Mouse (Mus musculus): ENCODE measurements around the gene Fam3b. TPM values are rescaled to one million over a fixed set of nuclear protein-coding genes. Genes with fewer than 3 reads are reported as not detected.

Gene Fam3b
- polyA plus RNA-seq, 1 experiment, result not detected

- H3K36me3 ChIP-seq (ENCODE audit: control insufficient read depth, insufficient read depth, low read length, poor library complexity, severe bottlenecking), result no peaks in the 10 kb centered on the region
- no peak overlapping the region for H3K9ac ChIP-seq (ENCODE audit: low read depth, poor library complexity, severe bottlenecking)
- TF ChIP-seq EP300 (IDR thresholded peaks at IDR 0.05; ENCODE audit: insufficient read depth, low read depth, low read length) (no peak), CTCF (IDR thresholded peaks at IDR 0.05; ENCODE audit: low read depth, low read length) (no peak), POLR2A (IDR thresholded peaks at IDR 0.05; ENCODE audit: insufficient read depth, low read length) (no peak)
- H3K4me1 ChIP-seq (ENCODE audit: control insufficient read depth, insufficient read depth, low read length), result no peaks in the 10 kb centered on the region
- no peaks in the 10 kb centered on the region for H3K9me3 ChIP-seq (replicated peaks; ENCODE audit: control insufficient read depth, insufficient read depth, low read length, poor library complexity, severe bottlenecking)
- H3K27ac ChIP-seq (ENCODE audit: insufficient read depth, low read length), result no peak overlapping the region
- no peaks in the 10 kb centered on the region for H3K27me3 ChIP-seq (ENCODE audit: control insufficient read depth, insufficient read depth, low read length, poor library complexity, severe bottlenecking)
- no peak overlapping the region for H3K4me3 ChIP-seq (ENCODE audit: low read depth, low read length)
Observed at GRCm38 (mm10) chr16:97430091-97430490, 84.5 kb downstream of the Fam3b start.

- Histone ChIP-seq H3K27ac (ENCODE audit: insufficient read depth, low read length) (no peak overlapping the region), H3K9me3 (replicated peaks; ENCODE audit: control insufficient read depth, insufficient read depth, low read length, poor library complexity, severe bottlenecking) (no peaks in the 10 kb centered on the region), H3K36me3 (ENCODE audit: control insufficient read depth, insufficient read depth, low read length, poor library complexity, severe bottlenecking) (no peaks in the 10 kb centered on the region), H3K9ac (ENCODE audit: low read depth, poor library complexity, severe bottlenecking) (no peak overlapping the region), H3K4me1 (ENCODE audit: control insufficient read depth, insufficient read depth, low read length) (no peaks in the 10 kb centered on the region), H3K4me3 (ENCODE audit: low read depth, low read length) (no peak overlapping the region), H3K27me3 (ENCODE audit: control insufficient read depth, insufficient read depth, low read length, poor library complexity, severe bottlenecking) (no peaks in the 10 kb centered on the region)
- TF ChIP-seq EP300 (IDR thresholded peaks at IDR 0.05; ENCODE audit: insufficient read depth, low read depth, low read length) (no peak), POLR2A (IDR thresholded peaks at IDR 0.05; ENCODE audit: insufficient read depth, low read length) (no peak), CTCF (IDR thresholded peaks at IDR 0.05; ENCODE audit: low read depth, low read length) (no peak)
Observed at GRCm38 (mm10) chr16:97428026-97428425, 86.6 kb downstream of the Fam3b start.

- TF ChIP-seq EP300 (IDR thresholded peaks at IDR 0.05; ENCODE audit: insufficient read depth, low read depth, low read length), result no peak
- no peak for TF ChIP-seq CTCF (IDR thresholded peaks at IDR 0.05; ENCODE audit: low read depth, low read length)
- TF ChIP-seq POLR2A (IDR thresholded peaks at IDR 0.05; ENCODE audit: insufficient read depth, low read length), result no peak
- no peak overlapping the region for H3K4me3 ChIP-seq (ENCODE audit: low read depth, low read length)
Observed at GRCm38 (mm10) chr16:97423627-97424026, 91.0 kb downstream of the Fam3b start.

GRCm38 (mm10) chr16:97421671-97422070 lies 92.9 kb downstream of the Fam3b start:
- Histone ChIP-seq H3K4me3 (ENCODE audit: low read depth, low read length) (no peak overlapping the region), H3K9me3 (replicated peaks; ENCODE audit: control insufficient read depth, insufficient read depth, low read length, poor library complexity, severe bottlenecking) (no peaks in the 10 kb centered on the region), H3K4me1 (ENCODE audit: control insufficient read depth, insufficient read depth, low read length) (no peaks in the 10 kb centered on the region), H3K27ac (ENCODE audit: insufficient read depth, low read length) (no peak overlapping the region), H3K9ac (ENCODE audit: low read depth, poor library complexity, severe bottlenecking) (no peak overlapping the region), H3K27me3 (ENCODE audit: control insufficient read depth, insufficient read depth, low read length, poor library complexity, severe bottlenecking) (no peaks in the 10 kb centered on the region), H3K36me3 (ENCODE audit: control insufficient read depth, insufficient read depth, low read length, poor library complexity, severe bottlenecking) (no peaks in the 10 kb centered on the region)
- TF ChIP-seq POLR2A (IDR thresholded peaks at IDR 0.05; ENCODE audit: insufficient read depth, low read length) (no peak), CTCF (IDR thresholded peaks at IDR 0.05; ENCODE audit: low read depth, low read length) (no peak), EP300 (IDR thresholded peaks at IDR 0.05; ENCODE audit: insufficient read depth, low read depth, low read length) (no peak)

More at GRCm38 (mm10) chr16:97423627-97424026, 91.0 kb downstream of the Fam3b start:
- Histone ChIP-seq H3K4me1 (ENCODE audit: control insufficient read depth, insufficient read depth, low read length) (no peaks in the 10 kb centered on the region), H3K9me3 (replicated peaks; ENCODE audit: control insufficient read depth, insufficient read depth, low read length, poor library complexity, severe bottlenecking) (no peaks in the 10 kb centered on the region), H3K27me3 (ENCODE audit: control insufficient read depth, insufficient read depth, low read length, poor library complexity, severe bottlenecking) (no peaks in the 10 kb centered on the region), H3K36me3 (ENCODE audit: control insufficient read depth, insufficient read depth, low read length, poor library complexity, severe bottlenecking) (no peaks in the 10 kb centered on the region), H3K9ac (ENCODE audit: low read depth, poor library complexity, severe bottlenecking) (no peak overlapping the region), H3K27ac (ENCODE audit: insufficient read depth, low read length) (no peak overlapping the region)

Other genes with a start within 250 kb of the Fam3b start
- gene Bace2, start 158.1 kb downstream of the Fam3b start, polyA plus RNA-seq (2011; ENCODE audit: insufficient read depth, insufficient read length, low read depth, missing spikeins), result not detected in 2 replicates
- gene Mx1, start 51.9 kb downstream of the Fam3b start, polyA plus RNA-seq (2011; ENCODE audit: insufficient read depth, insufficient read length, low read depth, missing spikeins), result not detected in 2 replicates
- 11.5 and 12.3 TPM in 2 replicates for gene Tmprss2, start 96.4 kb upstream of the Fam3b start, polyA plus RNA-seq (2011; ENCODE audit: insufficient read depth, insufficient read length, low read depth, missing spikeins)
- gene Ripk4, start 249.0 kb upstream of the Fam3b start, polyA plus RNA-seq (2011; ENCODE audit: insufficient read depth, insufficient read length, low read depth, missing spikeins), result 24.0 and 26.6 TPM in 2 replicates

All from ES-Bruce4 (cell line).